Mouse (Mus musculus) NIH3T3 (cell line): Measurements from ENCODE around the gene Prr14.
"Not testable (repeated sequence)": the region's sequence is repeated elsewhere in the genome, so short reads cannot be mapped to it uniquely, and the experiment has no call there.

Experiments
- DNase-seq: peaks from one replicate; pipeline ENCODE4 v3.0.0-alpha.2; 2012; ENCODE audit warnings: low read depth

Prr14 gene

DNA sequence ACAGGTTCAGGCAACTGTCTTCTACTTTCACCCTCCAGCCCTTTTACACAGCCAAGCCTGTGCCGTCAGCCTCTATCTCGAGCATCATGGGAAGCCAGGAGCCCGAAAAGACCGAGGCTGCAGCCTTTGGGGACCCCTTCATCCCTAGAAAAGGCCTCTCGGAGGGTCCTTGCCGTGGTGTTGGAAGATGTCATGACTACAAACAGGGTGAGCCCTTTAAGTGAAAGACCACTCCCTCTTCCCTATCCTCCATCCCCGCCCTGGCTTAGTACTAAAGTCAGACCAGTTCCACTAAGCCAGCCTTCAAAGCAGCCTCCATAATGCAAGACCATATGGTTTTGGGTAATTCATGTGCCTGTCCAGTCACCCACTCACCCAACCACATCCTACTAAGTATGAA is 12.6 kb downstream of the Prr14 start:
- peak; percentile 60 for DNase-seq

- DNase-seq, result peak; percentile 14
These were observed 14.3 kb downstream of the Prr14 start for GRCm38 (mm10) chr7:127473705-127474104.

DNA sequence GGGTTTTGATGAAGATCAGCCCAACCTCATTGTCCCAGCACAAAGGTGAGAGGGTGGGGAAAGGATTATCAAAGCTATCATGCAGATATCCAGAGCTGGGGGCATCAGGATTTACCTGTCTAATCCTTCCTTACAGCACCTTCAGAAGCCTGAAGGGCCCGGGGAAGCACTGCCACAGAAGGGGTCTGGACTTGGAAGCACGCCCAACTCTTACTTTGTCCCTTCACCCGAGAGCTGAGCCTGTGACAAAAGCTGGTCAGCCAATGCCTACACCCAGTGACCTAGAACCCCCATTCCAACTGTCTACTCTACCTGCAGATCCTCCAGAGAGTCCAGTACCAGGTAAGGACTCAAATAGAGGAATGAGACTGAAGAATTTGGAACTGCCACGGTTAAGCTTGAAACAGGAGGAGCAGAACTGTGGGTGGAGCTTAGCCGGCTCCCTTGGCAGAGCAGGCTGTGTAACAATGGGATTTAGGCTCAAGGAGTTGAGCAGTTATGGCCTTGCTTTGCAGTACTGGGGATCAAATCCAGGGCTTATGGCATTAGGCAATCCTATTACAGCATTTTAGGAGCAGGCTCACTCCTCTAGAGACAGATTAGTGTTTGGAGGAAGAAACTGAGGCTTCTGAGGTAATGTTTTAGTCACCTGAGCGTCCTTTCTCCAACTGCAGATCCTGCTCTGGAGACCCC is 15.1 kb downstream of the Prr14 start:
- DNase-seq, result no peak

- DNase-seq, result no peak
These were observed 15.9 kb downstream of the Prr14 start for GRCm38 (mm10) chr7:127475186-127475740.

- DNase-seq, result no peak
These were observed 16.9 kb downstream of the Prr14 start for GRCm38 (mm10) chr7:127476336-127476735.

DNA sequence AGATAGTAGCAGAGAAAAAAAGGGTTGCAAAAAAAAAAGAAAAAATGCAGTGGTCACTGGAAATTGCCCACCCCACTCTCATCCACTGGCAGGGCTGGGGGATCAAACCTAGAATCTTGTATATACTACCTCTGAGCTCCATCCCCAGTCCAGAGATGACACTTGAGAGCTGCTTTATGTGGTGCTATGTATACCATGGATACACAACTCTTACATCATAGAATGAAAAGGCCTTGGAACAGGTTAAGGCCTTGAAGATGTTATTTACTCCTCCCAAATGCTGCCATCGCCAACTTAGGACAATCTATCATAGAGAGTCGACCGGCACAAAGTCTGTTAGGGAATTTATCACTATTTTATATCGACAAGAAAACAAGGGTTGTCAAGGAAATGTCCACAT is 17.4 kb downstream of the Prr14 start:
- DNase-seq, result no peak

DNA sequence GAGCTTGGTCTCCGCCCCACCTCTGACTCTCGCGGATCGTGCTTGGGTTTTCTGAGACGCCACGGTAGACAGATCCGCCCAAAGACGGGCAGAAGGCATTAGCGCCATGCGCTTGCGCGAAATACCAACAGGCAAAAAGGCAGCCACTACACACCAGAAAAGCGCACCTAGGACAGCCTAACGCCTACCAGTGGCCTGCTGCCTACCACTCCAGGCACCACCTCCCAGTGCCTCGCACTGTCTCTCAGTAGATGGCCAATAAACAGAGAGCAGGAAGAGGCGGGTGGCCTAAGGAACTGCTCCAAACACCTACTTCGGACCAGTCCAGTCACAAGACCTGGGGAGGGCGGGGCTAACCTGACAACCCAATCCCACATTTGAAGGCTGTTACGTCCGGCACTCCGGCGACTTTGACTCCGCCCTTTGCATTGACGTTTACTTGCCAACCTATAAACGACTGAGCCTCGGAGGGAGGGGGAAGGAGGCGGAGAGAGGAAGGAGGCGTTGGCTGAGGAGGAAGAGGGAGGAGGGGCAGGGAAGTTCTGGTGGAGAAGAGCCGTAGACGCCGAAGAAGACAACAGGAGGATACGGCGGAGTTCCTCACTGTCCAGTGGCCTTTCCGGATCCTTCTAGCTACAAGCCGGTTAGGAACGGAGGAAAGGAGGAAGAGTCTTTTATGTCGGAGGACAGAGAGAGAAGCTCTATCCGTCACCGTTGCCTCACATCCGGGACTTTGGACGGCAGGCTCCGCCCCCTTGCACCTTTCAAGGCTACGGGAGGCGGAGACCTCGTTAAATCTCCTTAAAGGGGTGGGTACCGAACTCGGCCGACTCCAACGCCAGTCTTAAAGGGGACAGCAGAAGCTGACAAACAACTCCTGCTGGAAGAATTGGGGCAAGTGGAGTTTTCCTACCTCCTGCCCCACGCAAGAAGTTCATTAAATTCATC is 18.6 kb downstream of the Prr14 start:
- peak; percentile 99 for DNase-seq

- DNase-seq, result peak; percentile 97
These were observed 19.4 kb downstream of the Prr14 start, which contains the start of gene Fbrs for GRCm38 (mm10) chr7:127478635-127479317. Fbrs (plus strand) TSS chr7:127479199.

DNA sequence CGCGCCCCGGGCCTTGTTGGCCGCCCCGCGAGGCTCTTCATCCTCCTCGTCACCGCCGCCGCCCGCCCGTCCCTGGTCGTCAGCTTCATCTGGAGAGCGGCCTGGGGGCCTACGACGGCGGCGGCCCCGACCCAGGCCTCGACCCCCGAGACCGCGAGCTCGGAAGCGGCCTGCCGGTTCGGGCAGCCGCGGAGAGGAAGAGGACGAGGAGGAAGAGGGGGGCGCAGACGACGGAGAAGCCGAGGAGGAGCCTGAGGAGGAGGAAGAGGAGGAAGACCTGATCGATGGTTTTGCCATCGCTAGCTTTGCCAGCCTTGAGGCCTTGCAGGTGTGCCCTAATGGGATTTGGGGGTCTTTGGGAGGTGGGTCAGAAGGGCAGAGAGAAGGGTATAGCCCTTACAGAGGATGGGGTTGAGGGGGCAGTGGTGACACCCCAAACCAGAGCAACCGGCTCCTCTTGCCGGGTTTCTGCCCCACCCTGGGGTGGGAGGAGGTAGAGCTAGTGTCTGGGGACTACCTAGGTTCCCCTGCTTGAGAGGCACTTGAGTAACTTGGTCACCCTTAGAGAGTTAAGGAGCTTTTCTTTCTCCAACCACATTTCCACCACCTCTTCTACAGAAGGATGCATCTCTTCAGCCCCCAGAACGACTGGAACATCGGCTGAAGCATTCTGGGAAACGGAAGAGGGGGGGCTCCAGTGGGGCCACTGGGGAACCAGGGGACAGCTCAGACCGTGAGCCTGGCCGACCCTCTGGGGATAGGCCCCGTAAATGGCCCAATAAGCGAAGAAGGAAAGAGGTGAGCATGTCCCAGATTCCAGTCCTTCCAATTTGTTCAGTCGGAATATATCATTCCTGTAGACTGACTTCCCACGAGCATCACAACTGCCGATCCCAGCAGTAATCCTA is 20.2 kb downstream of the Prr14 start:
- peak; percentile 26 for DNase-seq

DNA sequence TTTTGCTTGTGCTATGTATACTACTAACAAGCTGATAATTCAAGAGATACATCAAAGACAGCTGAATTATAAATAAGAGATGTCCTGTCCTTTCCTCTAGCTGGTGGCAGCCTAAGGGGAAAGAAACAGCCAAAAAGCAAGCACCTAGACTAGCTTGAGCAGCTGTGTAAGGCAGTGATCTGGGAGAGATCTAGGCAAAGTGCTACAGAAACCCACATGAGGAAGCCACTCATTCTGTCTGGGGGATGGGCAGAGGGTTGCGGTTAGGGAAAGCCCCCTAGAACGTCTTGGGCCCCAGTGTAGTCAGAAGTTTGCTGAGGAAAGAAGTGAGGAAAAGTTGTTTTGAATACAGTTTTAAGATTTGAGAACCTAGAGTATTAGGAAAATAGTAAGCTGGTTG is 20.9 kb downstream of the Prr14 start:
- DNase-seq, result peak; percentile 37

DNA sequence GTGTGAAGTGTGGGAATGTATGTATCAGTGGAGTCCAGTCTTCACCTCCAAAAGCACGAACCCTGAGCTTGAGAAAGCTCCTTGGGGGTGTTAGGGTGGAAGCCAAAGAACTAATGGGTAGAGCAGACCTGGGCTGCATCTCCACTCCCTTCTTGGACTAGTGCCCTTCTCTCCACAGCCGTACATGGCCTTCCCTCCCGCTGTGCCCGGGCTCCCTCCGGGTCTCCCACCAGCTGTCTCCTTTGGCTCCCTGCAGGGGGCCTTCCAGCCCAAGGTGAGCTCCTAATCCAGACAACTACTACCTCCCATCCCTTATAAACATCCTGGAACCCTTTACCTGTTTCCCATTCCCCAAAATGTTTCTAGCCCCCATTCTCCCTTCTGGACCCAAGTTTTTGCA is 26.0 kb downstream of the Prr14 start:
- DNase-seq, result no peak

- DNase-seq, result not testable (repeated sequence)
These were observed 29.0 kb downstream of the Prr14 start for GRCm38 (mm10) chr7:127488364-127488763.

- DNase-seq, result no peak
These were observed 30.6 kb downstream of the Prr14 start for GRCm38 (mm10) chr7:127489982-127490381.

GRCm38 (mm10) chr7:127491846-127492245 is 32.4 kb downstream of the Prr14 start:
- no peak for DNase-seq

DNA sequence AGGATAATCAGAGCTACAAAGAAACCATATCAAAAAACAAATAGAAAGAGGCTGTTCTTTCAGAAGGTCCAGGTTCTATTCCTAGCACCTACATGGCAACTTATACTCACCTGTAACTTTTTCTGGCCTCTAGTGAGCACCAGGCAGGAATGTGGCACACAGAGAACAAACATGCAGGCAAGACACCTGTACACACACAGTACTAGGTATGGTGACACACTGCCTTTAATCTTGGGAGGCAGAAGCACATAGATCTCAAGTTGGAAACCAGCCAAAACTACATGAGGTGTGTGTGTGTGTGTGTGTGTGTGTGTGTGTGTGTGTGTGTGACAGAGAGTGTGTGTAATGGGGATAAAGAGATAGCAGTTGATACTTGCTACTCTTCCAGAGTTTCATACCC is 35.2 kb downstream of the Prr14 start:
- no peak for DNase-seq

GRCm38 (mm10) chr7:127497382-127497781 is 38.0 kb downstream of the Prr14 start:
- DNase-seq, result no peak

DNA sequence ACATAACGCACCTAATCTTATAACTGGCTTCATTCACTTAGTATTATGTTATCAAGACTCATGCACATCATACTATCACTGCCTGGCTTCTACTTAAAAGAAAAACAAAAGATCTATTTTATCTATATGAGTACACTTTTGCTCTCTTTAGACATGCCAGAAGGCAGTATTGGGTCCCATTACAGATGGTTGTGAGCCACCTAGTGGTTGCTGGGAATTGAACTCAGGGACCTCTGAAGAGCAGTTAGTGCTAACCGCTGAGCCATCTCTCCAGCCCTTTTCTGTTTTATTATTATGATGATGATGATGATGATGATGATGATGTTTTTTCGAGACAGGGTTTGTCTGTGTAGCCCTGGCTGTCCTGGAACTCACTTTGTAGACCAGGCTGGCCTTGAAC is 39.0 kb downstream of the Prr14 start:
- peak; percentile 72 for DNase-seq

DNA sequence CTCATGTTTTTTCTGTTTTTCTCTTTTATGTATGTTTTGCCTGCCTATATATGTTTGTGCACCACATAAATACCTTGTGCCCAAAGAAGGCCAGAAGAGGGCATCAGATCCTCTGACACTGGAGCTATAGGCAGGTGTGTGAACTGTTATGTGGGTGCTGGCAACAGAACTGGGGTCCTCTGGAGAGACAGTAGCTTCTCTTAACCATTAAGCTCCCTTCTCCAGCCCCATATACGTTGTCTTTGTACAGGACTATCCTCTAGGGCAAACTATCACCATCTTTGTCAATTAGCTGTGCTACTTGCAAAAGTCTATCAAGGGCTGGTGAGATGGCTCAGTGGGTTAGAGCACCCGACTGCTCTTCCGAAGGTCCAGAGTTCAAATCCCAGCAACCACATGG is 48.9 kb downstream of the Prr14 start:
- DNase-seq, result no peak

GRCm38 (mm10) chr7:127509830-127510229 is 50.4 kb downstream of the Prr14 start:
- not testable (repeated sequence) for DNase-seq

- DNase-seq, result peak; percentile 69
These were observed 51.8 kb downstream of the Prr14 start for GRCm38 (mm10) chr7:127511241-127511640.

DNA sequence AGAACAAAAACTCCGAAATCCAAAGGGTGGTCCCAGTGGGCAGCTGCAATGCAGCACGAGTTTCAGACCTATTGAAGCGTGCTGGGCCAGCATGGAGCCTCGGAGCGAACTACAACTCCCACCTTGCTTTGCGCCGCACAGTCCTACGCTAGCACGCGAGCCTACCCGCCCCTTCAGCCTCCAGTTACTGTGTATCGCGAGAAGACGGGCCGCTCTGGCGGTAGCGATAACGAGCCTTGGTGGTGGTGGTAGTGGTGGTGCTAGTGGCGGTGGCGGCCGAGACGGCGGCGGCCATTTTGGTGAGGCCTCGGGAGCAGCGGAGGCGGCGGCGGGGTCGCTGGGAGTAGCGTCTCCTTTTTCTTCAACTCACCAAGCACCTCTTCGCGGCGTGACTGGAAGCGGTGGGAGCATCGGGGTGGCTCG is 52.4 kb downstream of the Prr14 start, which contains the start of gene Srcap:
TSS of gene Srcap (plus strand) at position 176 of the 423 bp plus-strand sequence.
- peak; percentile 96 for DNase-seq
